Mouse (Mus musculus) hindbrain, embryonic 13.5 days (tissue): ENCODE results near the gene Nyap1. TPM values are rescaled to one million over a fixed set of nuclear protein-coding genes. Genes with fewer than 3 reads are reported as not detected.

Source experiments
- ATAC-seq: fragments of 200-750 bp; cut with Nextera tagmentation; 2 replicates; pipeline ENCODE4 v1.8.0; 2017; ENCODE audit warnings: moderate TSS enrichment; ENCODE audit not compliant: low FRiP score
- H3K27ac ChIP-seq: fragments of 300-500 bp; sonication (generic); 2 replicates; pipeline ENCODE4 v1.5.1; 2015; ENCODE audit warnings: inconsistent platforms, mild to moderate bottlenecking, moderate library complexity
- H3K27me3 ChIP-seq: fragments of 300-500 bp; sonication (generic); 2 replicates; pipeline ENCODE4 v1.6.1; 2015; ENCODE audit warnings: mild to moderate bottlenecking, inconsistent platforms
- H3K36me3 ChIP-seq: fragments of 300-500 bp; sonication (generic); 2 replicates; pipeline ENCODE4 v1.6.1; 2015; ENCODE audit warnings: mild to moderate bottlenecking, inconsistent platforms
- H3K4me1 ChIP-seq: fragments of 300-500 bp; sonication (generic); replicated peaks from 2 replicates; pipeline ENCODE4 v1.6.1; 2015; ENCODE audit warnings: inconsistent platforms
- H3K4me2 ChIP-seq: fragments of 300-500 bp; sonication (generic); 2 replicates; pipeline ENCODE4 v1.6.1; 2015; ENCODE audit warnings: inconsistent platforms, mild to moderate bottlenecking, moderate library complexity
- H3K4me3 ChIP-seq: fragments of 300-500 bp; sonication (generic); 2 replicates; pipeline ENCODE4 v1.5.1; 2015; ENCODE audit warnings: mild to moderate bottlenecking, inconsistent platforms
- H3K9ac ChIP-seq: fragments of 300-500 bp; sonication (generic); 2 replicates; pipeline ENCODE4 v1.6.1; 2015; ENCODE audit warnings: mild to moderate bottlenecking, inconsistent platforms
- H3K9me3 ChIP-seq: fragments of 300-500 bp; sonication (generic); 2 replicates; pipeline ENCODE4 v1.6.1; 2016; ENCODE audit warnings: inconsistent platforms
- WGBS: fragments of 180-500 bp; shearing (Covaris S2); methylation state at CpG from one replicate; pipeline ENCODE4 v1.1.7; 2015; 5-methylcytosine and 5-hydroxymethylcytosine counted together
- polyA plus RNA-seq: library from polyadenylated mRNA; unstranded; fragments of >200 nt; fragmentation: Nextera tagmentation; extraction: Ambion mirVana; gene quantifications from 2 replicates; pipeline ENCODE4 v1.2.1, GENCODE M21; 2015

The Nyap1 gene
- polyA plus RNA-seq = 32.9 and 34.1 TPM in 2 replicates

DNA sequence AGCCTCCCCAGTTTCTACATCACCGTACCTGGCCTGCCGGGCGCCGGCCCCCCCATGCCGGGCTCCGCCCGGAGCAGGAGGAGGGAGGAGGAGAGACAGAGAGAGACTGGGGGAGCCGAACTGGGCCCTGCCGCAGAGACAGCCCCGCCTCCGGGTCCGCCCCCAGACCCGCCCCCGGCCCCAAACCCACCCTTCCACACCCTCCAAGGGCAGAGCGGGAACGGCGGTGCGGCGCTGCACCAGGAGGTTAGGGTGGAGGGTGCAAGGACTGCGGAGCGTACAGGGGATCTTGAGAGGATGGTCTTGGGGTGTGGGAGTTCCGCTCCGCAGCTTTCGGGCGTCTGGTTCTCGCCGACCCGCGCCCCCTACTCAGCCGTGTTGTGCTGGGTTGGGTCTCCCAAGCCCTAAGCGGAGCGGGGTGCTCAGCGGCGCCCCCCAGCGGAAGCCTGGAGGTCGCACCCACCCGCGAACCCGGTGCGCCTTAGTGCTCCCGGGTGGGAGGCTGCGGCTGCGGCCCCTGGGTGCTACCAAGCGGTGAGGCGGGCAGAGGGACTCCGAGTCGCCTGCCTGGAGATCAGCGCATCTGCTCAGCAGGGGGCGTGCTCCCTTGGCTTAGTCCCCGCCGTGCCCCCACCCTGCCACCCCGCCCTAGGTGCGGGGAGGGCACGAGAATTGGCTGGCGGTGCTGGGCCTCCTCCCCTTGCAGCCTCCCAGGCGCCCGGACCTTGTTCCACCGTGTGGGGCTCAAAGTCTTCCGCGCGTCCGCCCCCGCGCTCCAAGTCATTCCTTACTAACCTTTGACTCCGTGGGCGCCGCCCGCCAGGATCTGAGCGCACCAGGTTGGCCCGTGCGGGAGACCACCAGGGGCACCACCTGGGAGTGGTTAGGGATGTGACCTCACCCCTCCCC, at the start of gene Nyap1:
Gene Nyap1, minus strand, starts transcription at position 585 of the 909 bp plus-strand sequence.
- ATAC-seq = peak; percentile 86
- Histone ChIP-seq H3K27me3 (no peaks in the 10 kb centered on the region), H3K36me3 (peaks cover 15% of the 10 kb centered on the region), H3K9ac (peak within 1 kb of the TSS; percentile 93), H3K4me2 (peak within 1 kb of the TSS; percentile 94), H3K4me1 (peaks cover 47% of the 10 kb centered on the region), H3K4me3 (peak within 1 kb of the TSS; percentile 67), H3K9me3 (no peaks in the 10 kb centered on the region), H3K27ac (peak within 1 kb of the TSS; percentile 91)
- under 1% methylated on average over 65 of the region's 71 CpGs for WGBS

DNA sequence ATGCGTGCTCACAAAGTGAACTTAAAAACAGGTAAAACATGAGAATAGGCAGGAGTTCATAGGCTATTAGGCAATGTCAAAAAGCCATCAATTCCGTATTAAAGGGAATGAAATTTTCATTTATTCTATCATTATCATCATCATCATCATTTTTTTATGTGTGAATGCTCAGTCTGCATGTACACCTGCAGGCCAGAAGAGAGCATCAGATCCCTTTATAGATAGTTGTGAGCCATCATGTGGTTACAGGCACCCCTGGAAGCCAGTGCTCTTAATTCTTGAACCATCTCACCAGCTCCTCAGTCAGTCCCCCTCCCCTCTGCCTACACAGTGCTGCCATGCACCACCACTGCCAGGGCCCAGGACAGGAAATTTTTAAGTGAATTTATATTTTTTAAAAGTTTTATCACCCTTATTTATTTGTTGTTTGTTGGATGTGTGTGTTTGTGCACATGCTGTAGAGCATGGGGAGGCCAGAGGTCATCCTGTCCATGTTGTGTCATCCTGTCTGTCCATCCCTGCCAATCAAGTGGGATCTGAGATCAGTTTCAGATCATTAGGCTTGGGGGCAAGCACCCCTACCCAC, 47.6 kb upstream of the Nyap1 start:
- H3K4me2 ChIP-seq = no peak overlapping the region
- no peak overlapping the region for H3K27ac ChIP-seq
- peaks cover 7% of the 10 kb centered on the region for H3K36me3 ChIP-seq
- H3K9ac ChIP-seq = no peak overlapping the region
- H3K27me3 ChIP-seq = peaks cover 5% of the 10 kb centered on the region; the same call in 1 of the 2 replicates
- no peaks in the 10 kb centered on the region for H3K9me3 ChIP-seq
- no peak overlapping the region for H3K4me3 ChIP-seq
- 98% methylated on average over 2 of the region's 2 CpGs for WGBS
- no peak for ATAC-seq
- H3K4me1 ChIP-seq = peaks cover 19% of the 10 kb centered on the region

DNA sequence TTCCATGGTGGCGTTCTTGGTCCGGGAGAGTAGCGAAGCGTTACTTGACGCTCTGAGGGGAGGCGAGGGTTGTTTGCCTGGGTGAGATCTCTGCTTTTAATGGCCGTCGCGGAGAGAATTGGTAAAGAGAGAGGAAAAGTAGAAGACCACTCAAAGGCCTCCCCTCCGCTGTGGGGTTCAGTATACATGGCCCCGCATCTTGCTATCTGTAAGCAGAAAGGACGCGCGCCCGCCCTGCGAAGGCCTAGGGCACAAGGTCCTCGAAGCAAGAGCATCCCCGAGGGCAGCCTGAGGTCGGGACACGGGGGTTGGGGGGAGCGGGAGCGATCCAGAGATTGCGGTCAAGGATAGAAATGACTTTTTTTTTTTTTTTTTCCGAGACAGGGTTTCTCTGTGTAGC, 46.8 kb upstream of the Nyap1 start:
- Histone ChIP-seq H3K4me1 (peaks cover 28% of the 10 kb centered on the region), H3K9ac (peak overlapping the region; percentile 19; the same call in 1 of the 2 replicates), H3K4me3 (peak overlapping the region; percentile 53), H3K9me3 (no peaks in the 10 kb centered on the region), H3K27ac (no peak overlapping the region), H3K27me3 (peaks cover 5% of the 10 kb centered on the region; the same call in 1 of the 2 replicates), H3K36me3 (peaks cover 16% of the 10 kb centered on the region), H3K4me2 (peak overlapping the region; percentile 95)
- 68% methylated on average over 24 of the region's 24 CpGs for WGBS
- ATAC-seq = no peak

DNA sequence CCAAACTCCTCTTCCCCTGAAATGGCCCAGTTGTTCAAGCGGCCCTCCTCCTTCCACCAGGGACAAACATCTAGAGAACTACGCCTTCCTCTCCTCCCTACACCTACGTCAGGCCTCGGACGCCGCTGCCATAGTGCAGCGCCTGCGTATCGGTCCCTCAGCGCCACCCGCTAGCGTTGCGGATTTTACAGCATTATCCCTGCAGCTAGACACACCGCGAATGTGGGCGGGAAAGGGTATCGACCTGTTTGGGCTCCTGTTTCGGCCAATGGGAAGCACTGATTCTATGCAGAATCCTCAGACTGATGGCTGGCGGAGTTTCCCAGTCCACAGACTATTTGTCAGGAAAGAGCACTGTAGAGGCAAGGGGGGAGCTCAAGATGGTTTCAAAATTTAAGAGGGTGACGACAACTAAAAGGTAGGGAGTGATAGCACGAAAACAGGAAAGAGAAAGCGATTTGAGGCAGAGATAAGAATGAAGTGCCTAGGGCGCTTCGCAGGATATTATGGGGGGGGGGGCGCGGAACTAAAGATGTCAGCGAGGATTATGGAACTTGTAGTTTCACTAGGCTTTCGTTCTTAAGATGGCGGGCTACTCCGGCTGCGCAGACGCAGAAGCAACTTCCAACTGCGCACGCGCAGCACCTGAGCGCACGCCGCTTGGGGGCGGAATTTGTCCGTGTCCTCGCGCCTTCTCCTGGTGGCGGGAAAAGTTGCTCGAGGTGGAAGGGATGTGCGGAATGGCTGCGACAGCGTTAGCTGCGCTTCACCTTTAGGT, 45.9 kb upstream of the Nyap1 start, which contains the start of the genes Mepce and Zcwpw1:
Gene Mepce, minus strand, starts transcription at position 505 of the 778 bp plus-strand sequence.
Gene Zcwpw1, plus strand, starts transcription at position 648 of the 778 bp plus-strand sequence.
- Histone ChIP-seq H3K27me3 (peaks cover 5% of the 10 kb centered on the region; the same call in 1 of the 2 replicates), H3K36me3 (peaks cover 24% of the 10 kb centered on the region), H3K4me1 (peaks cover 36% of the 10 kb centered on the region), H3K4me2 (peak within 1 kb of the TSS; percentile 95), H3K9ac (peak within 1 kb of the TSS; percentile 98), H3K4me3 (peak within 1 kb of the TSS; percentile 87), H3K9me3 (no peaks in the 10 kb centered on the region), H3K27ac (peak within 1 kb of the TSS; percentile 96)
- peak; percentile 68 for ATAC-seq
- WGBS = under 1% methylated on average over 48 of the region's 48 CpGs

DNA sequence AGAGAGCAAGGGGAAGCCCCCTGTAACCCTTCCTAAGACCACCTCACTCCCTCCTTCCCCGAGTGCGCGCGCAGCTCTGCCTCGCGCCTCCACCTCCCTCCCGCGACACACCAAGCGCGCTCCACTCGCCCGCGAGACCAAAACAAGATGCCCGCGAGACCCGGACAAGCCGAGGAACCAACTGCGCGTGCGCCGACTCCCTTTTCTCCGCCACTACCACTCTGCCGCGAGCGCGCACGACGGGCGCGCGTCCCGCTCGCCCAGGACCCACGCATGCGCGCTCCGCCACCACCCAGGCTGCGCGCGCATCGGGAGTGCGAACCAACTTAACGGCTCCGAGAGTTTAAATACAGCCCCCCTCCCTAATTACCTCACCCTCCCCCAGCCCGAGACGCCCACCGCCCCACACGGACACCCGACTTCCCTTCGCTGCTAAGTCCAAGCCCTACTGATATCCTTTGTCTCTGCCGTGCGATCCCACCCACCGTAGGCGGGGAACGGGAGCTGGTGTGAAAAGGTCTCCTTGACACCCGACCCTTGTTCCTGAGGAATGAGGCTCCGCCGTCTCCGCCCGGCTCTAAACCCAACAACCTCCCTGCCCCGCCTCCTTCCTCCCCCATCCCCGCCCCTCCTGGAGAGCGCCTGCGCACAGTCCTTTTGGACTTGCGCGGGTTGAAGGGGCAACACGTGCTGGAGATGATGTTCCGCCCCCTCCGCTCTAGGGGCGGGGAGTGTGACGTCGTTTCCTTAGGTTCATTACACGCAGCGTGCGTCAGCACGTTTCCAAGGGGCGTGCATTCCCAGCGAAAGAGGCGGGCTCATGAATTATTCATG, 44.9 kb upstream of the Nyap1 start:
- peaks cover 34% of the 10 kb centered on the region for H3K36me3 ChIP-seq
- peaks cover 46% of the 10 kb centered on the region for H3K4me1 ChIP-seq
- peak overlapping the region; percentile 98 for H3K9ac ChIP-seq

DNA sequence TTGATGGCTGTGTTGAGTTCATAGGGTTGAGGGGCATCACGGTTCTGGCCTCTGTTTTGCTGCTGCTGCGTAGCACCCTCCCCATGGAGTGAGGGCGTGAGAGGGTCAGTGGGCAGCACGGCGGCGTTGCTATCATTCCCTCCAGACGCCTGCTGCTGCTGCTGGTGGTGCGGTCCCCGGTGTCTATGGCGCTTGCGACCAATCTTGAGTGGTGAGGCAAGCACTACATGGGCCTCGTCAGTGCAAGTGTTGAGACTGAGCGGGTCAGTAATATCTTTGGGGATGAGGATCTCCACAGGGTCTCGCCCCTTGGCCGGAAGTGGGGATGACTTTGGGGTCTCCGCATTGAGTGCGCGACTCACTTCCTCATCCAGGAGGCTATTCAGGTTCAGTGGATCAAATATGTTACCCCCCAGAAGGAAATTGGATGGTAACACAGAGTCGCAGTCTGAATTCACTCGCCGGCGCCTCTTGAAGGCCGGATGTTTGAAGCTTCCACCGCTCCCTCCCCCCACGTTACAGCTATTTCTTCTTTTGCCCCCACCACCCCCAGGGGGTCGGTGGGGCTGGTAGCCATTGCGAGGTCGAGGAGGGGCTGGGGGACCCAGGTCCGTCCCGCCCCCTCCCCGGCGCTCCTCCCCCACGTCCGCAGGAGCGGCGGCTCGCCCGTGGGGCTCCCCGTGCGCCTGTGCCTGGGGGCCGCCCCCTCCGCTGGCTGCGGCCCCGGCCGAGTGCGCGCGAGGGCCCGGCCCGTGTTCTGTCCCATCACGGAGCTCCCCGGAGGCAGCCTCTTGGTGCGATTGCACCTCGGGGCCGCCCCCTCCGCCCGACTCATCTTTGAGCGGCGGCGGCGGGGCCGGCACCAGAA, 44.0 kb upstream of the Nyap1 start:
- H3K9ac ChIP-seq = peak overlapping the region; percentile 98
- peaks cover 55% of the 10 kb centered on the region for H3K4me1 ChIP-seq
- peak; percentile 9 for ATAC-seq
- H3K4me2 ChIP-seq = peak overlapping the region; percentile 95
- 3% methylated on average over 48 of the region's 62 CpGs for WGBS
- peaks cover 5% of the 10 kb centered on the region; the same call in 1 of the 2 replicates for H3K27me3 ChIP-seq
- no peaks in the 10 kb centered on the region for H3K9me3 ChIP-seq
- H3K27ac ChIP-seq = peak overlapping the region; percentile 96
- H3K4me3 ChIP-seq = peak overlapping the region; percentile 87
- peaks cover 42% of the 10 kb centered on the region for H3K36me3 ChIP-seq

More for the DNA sequence above, 44.9 kb upstream of the Nyap1 start:
- Histone ChIP-seq H3K4me2 (peak overlapping the region; percentile 95), H3K4me3 (peak overlapping the region; percentile 87), H3K27me3 (peaks cover 5% of the 10 kb centered on the region; the same call in 1 of the 2 replicates), H3K9me3 (no peaks in the 10 kb centered on the region), H3K27ac (peak overlapping the region; percentile 96)
- WGBS = under 1% methylated on average over 79 of the region's 79 CpGs
- ATAC-seq = peak; percentile 90

DNA sequence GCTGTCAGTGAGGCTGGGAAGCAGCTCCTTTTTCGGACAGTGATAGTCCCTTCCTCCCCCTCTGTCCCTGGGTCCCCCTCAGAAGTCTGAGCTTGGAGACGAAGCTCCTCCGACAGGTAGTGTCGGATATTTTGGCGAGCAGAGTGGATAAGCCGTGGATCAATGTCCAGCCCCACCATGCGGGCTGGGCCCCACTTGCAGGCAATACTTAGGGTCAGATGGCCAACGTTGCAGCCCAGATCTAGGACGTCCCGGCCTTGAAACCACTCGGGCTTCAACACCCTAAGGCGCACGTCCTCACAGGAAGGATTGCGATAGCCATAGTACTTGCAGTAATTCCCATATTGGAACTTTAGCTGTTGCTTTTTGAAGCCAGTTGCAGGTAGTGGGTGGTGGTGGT, 43.1 kb upstream of the Nyap1 start:
- H3K4me3 ChIP-seq = peak overlapping the region; percentile 87
- H3K9me3 ChIP-seq = no peaks in the 10 kb centered on the region
- ATAC-seq = no peak
- peak overlapping the region; percentile 95 for H3K4me2 ChIP-seq
- H3K27me3 ChIP-seq = peaks cover 5% of the 10 kb centered on the region; the same call in 1 of the 2 replicates
- peak overlapping the region; percentile 96; the same call in 1 of the 2 replicates for H3K27ac ChIP-seq
- peaks cover 45% of the 10 kb centered on the region for H3K36me3 ChIP-seq
- 82% methylated on average over 14 of the region's 14 CpGs for WGBS
- H3K9ac ChIP-seq = peak overlapping the region; percentile 98
- peaks cover 63% of the 10 kb centered on the region for H3K4me1 ChIP-seq

DNA sequence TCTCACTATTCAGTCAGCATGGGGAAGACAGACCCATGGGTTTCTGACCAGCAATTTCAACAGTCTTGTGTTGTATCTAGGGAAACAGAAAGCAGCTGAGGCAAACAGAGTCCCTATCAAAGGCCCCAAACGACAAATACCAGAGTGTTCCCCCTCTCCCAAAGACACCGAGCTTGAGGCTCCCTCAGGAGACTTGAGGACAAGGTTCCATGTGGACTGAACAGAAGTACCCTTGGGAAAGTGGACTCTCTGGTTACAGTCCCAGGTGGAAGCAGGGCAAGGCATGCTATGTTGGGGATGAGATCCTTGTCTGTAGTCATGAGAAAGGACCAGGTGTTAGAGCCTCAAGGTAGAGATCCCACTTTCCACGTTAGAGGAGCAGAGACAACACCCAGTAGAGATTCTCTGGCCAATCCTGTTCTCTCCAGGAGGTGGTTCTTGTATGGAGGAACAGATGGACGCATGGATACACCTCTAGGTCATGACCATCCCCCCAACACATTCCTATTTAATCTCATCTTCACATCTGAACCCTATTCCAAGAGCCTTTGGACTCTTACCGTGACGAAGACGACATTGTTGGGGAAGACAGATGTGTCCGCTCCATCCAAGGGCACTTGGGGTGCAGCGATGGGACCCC, 42.6 kb upstream of the Nyap1 start:
- Histone ChIP-seq H3K27ac (peak overlapping the region; percentile 60; the same call in 1 of the 2 replicates), H3K9me3 (no peaks in the 10 kb centered on the region)

DNA sequence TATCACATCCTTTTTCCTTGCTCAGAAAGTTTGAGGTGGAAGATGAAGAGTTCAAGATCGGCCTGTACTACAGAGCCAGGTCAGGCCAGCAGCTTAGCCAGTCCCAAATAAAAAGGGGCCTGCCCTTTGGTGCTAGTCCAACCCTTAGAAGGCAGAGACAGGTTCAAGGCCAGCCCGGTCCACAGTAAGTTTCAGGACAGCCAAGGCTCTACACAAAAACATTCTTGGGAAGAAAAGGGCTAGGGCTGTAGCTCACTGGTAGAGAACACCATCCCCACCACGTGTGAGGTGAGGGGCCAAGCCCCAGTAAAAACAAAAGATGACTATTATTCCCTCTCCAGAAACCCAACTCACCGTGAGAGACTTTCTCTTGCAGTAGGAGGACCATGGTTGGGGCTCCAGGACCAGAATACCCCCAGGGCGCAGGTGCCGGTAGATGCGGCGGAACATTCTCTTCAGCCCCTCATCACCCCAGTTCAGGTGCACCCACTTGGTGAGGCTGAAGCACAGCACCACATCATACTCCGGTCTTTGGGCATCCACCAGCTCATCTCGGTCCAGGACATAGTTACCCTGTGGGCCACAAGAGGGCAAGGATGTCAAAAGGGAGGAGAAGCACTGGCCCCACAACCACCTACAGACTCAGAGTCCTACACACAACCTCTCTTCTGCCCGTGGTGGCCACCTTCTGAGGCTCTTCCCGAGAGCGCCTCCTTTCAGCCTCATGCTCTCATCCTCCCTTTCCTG, 41.5 kb upstream of the Nyap1 start:
- 84% methylated on average over 13 of the region's 13 CpGs for WGBS
- H3K4me1 ChIP-seq = peaks cover 65% of the 10 kb centered on the region

More for the DNA sequence above, 42.6 kb upstream of the Nyap1 start:
- WGBS = 71% methylated on average over 9 of the region's 9 CpGs
- H3K4me3 ChIP-seq = peak overlapping the region; percentile 87
- peak overlapping the region; percentile 98 for H3K9ac ChIP-seq
- peaks cover 66% of the 10 kb centered on the region for H3K4me1 ChIP-seq
- H3K36me3 ChIP-seq = peaks cover 45% of the 10 kb centered on the region
- H3K4me2 ChIP-seq = peak overlapping the region; percentile 95
- H3K27me3 ChIP-seq = peaks cover 5% of the 10 kb centered on the region; the same call in 1 of the 2 replicates
- ATAC-seq = no peak

More for the DNA sequence above, 41.5 kb upstream of the Nyap1 start:
- ATAC-seq = no peak
- Histone ChIP-seq H3K9ac (peak overlapping the region; percentile 98), H3K4me3 (peak overlapping the region; percentile 87), H3K4me2 (peak overlapping the region; percentile 95), H3K27me3 (no peaks in the 10 kb centered on the region), H3K9me3 (no peaks in the 10 kb centered on the region), H3K27ac (no peak overlapping the region), H3K36me3 (peaks cover 45% of the 10 kb centered on the region)
